Mouse (Mus musculus) embryonic facial prominence, embryonic 14.5 days (tissue): ENCODE data around the gene Rtn4ip1. TPM values are rescaled to one million over a fixed set of nuclear protein-coding genes. Genes with fewer than 3 reads are reported as not detected.
"Not testable (repeated sequence)": the region's sequence is repeated elsewhere in the genome, so short reads cannot be mapped to it uniquely, and the experiment has no call there.

Experiments
- ATAC-seq: fragments of 200-750 bp; cut with Nextera tagmentation; 2 replicates; pipeline ENCODE4 v1.8.0; 2017; ENCODE audit warnings: low read depth, moderate number of reproducible peaks, moderate TSS enrichment
- DNase-seq: peaks from one replicate; pipeline ENCODE4 v3.0.0-alpha.2; 2015; ENCODE audit warnings: low spot score
- H3K27ac ChIP-seq: fragments of 300-500 bp; sonication (generic); replicated peaks from 2 replicates; pipeline ENCODE4 v1.5.1; 2014; ENCODE audit warnings: low read depth, mild to moderate bottlenecking, low read length, moderate library complexity
- H3K27me3 ChIP-seq: fragments of 300-500 bp; sonication (generic); replicated peaks from 2 replicates; pipeline ENCODE4 v1.6.1; 2014; ENCODE audit warnings: low read length; ENCODE audit not compliant: control insufficient read depth, insufficient read depth
- H3K36me3 ChIP-seq: fragments of 300-500 bp; sonication (generic); 2 replicates; pipeline ENCODE4 v1.6.1; 2014; ENCODE audit warnings: low read length, mixed read lengths; ENCODE audit not compliant: control insufficient read depth, insufficient read depth
- H3K4me1 ChIP-seq: fragments of 300-500 bp; sonication (generic); 2 replicates; pipeline ENCODE4 v1.6.1; 2014; ENCODE audit warnings: antibody characterized with exemption, low read length; ENCODE audit not compliant: control insufficient read depth, insufficient read depth
- H3K4me2 ChIP-seq: fragments of 300-500 bp; sonication (generic); 2 replicates; pipeline ENCODE4 v1.6.1; 2014; ENCODE audit warnings: low read depth, mild to moderate bottlenecking, low read length, moderate library complexity, mixed read lengths
- H3K4me3 ChIP-seq: fragments of 300-500 bp; sonication (generic); 2 replicates; pipeline ENCODE4 v1.5.1; 2014; ENCODE audit warnings: low read depth, mild to moderate bottlenecking, low read length
- H3K9ac ChIP-seq: fragments of 300-500 bp; sonication (generic); 2 replicates; pipeline ENCODE4 v1.6.1; 2014; ENCODE audit warnings: low read depth, mild to moderate bottlenecking, low read length, moderate library complexity, mixed read lengths
- H3K9me3 ChIP-seq: fragments of 300-500 bp; sonication (generic); 2 replicates; pipeline ENCODE4 v1.6.1; 2016; ENCODE audit warnings: low read length; ENCODE audit not compliant: control insufficient read depth
- WGBS: fragments of 180-500 bp; shearing (Covaris S2); extraction: QIAGEN DNeasy Blood & Tissue Kit; methylation state at CpG from one replicate; pipeline ENCODE4 v1.1.7; 2014; 5-methylcytosine and 5-hydroxymethylcytosine counted together
- polyA plus RNA-seq: library from polyadenylated mRNA; unstranded; fragments of >200 nt; fragmentation: Nextera tagmentation; extraction: Ambion mirVana; gene quantifications from 2 replicates; pipeline ENCODE4 v1.2.1, GENCODE M21; 2014

Gene Rtn4ip1
- polyA plus RNA-seq, 1 experiment from 2014 or later, result 12.4 TPM

GRCm38 (mm10) chr10:43918696-43919608 is 17.3 kb downstream of the Rtn4ip1 start:
- Histone ChIP-seq H3K36me3 (peaks cover 6% of the 10 kb centered on the region; the same call in 1 of the 2 replicates), H3K4me3 (no peak overlapping the region), H3K9ac (no peak overlapping the region), H3K27me3 (no peaks in the 10 kb centered on the region), H3K4me2 (no peak overlapping the region), H3K9me3 (no peaks in the 10 kb centered on the region), H3K4me1 (no peaks in the 10 kb centered on the region), H3K27ac (no peak overlapping the region)
- 38% methylated on average over 17 of the region's 17 CpGs for WGBS
- peak; percentile 79 for DNase-seq
- ATAC-seq, result 0 out of 2 replicates have a peak, but pooled peaks have one; percentile 39

- H3K36me3 ChIP-seq, result peaks cover 6% of the 10 kb centered on the region; the same call in 1 of the 2 replicates
Measured at GRCm38 (mm10) chr10:43923096-43923495, 21.5 kb downstream of the Rtn4ip1 start.

GRCm38 (mm10) chr10:43925776-43926175 is 24.2 kb downstream of the Rtn4ip1 start:
- not testable (repeated sequence) for H3K4me2 ChIP-seq, H3K4me1 ChIP-seq, ATAC-seq, DNase-seq, H3K9ac ChIP-seq, H3K36me3 ChIP-seq, H3K4me3 ChIP-seq, H3K27ac ChIP-seq, H3K27me3 ChIP-seq, H3K9me3 ChIP-seq
- 91% methylated on average over 8 of the region's 9 CpGs for WGBS

More at GRCm38 (mm10) chr10:43923096-43923495, 21.5 kb downstream of the Rtn4ip1 start:
- Histone ChIP-seq H3K27ac (no peak overlapping the region), H3K4me2 (no peak overlapping the region), H3K9ac (no peak overlapping the region), H3K4me1 (no peaks in the 10 kb centered on the region), H3K4me3 (no peak overlapping the region), H3K27me3 (no peaks in the 10 kb centered on the region), H3K9me3 (no peaks in the 10 kb centered on the region)
- DNase-seq (no peak), ATAC-seq (no peak)
- WGBS, result 92% methylated on average over 3 of the region's 3 CpGs

GRCm38 (mm10) chr10:43927736-43928135 is 26.1 kb downstream of the Rtn4ip1 start:
- 81% methylated on average over 8 of the region's 8 CpGs for WGBS
- Histone ChIP-seq H3K27me3 (no peaks in the 10 kb centered on the region), H3K4me2 (no peak overlapping the region), H3K4me3 (no peak overlapping the region), H3K36me3 (peaks cover 9% of the 10 kb centered on the region; the same call in 1 of the 2 replicates), H3K27ac (no peak overlapping the region), H3K4me1 (no peaks in the 10 kb centered on the region), H3K9ac (no peak overlapping the region), H3K9me3 (no peaks in the 10 kb centered on the region)
- no peak for ATAC-seq
- no peak for DNase-seq

GRCm38 (mm10) chr10:43928596-43928995 is 27.0 kb downstream of the Rtn4ip1 start:
- Histone ChIP-seq H3K4me3 (no peak overlapping the region), H3K4me1 (no peaks in the 10 kb centered on the region), H3K36me3 (0 out of 2 replicates have a peak, but pooled peaks cover 6% of the 10 kb centered on the region), H3K27me3 (no peaks in the 10 kb centered on the region), H3K27ac (no peak overlapping the region), H3K4me2 (no peak overlapping the region), H3K9me3 (no peaks in the 10 kb centered on the region), H3K9ac (no peak overlapping the region)
- no peak for ATAC-seq
- WGBS, result 69% methylated on average over 5 of the region's 5 CpGs
- DNase-seq, result no peak

GRCm38 (mm10) chr10:43939136-43939662 is 37.6 kb downstream of the Rtn4ip1 start:
- ATAC-seq, result no peak
- Histone ChIP-seq H3K36me3 (no peaks in the 10 kb centered on the region), H3K9ac (no peak overlapping the region), H3K4me2 (no peak overlapping the region), H3K4me3 (no peak overlapping the region), H3K9me3 (no peaks in the 10 kb centered on the region), H3K4me1 (no peaks in the 10 kb centered on the region), H3K27ac (no peak overlapping the region), H3K27me3 (no peaks in the 10 kb centered on the region)
- no peak for DNase-seq
- 71% methylated on average over 6 of the region's 6 CpGs for WGBS

GRCm38 (mm10) chr10:43943736-43944135 is 42.1 kb downstream of the Rtn4ip1 start:
- Histone ChIP-seq H3K9me3 (no peaks in the 10 kb centered on the region), H3K36me3 (no peaks in the 10 kb centered on the region), H3K4me2 (no peak overlapping the region), H3K27me3 (no peaks in the 10 kb centered on the region), H3K9ac (no peak overlapping the region), H3K4me1 (no peaks in the 10 kb centered on the region), H3K4me3 (no peak overlapping the region), H3K27ac (no peak overlapping the region)
- DNase-seq, result no peak
- WGBS, result 78% methylated on average over 4 of the region's 4 CpGs
- ATAC-seq, result no peak

GRCm38 (mm10) chr10:43945435-43945834 is 43.8 kb downstream of the Rtn4ip1 start:
- H3K9ac ChIP-seq, result no peak overlapping the region
- H3K27ac ChIP-seq, result no peak overlapping the region
- H3K27me3 ChIP-seq, result no peaks in the 10 kb centered on the region
- H3K4me1 ChIP-seq, result no peaks in the 10 kb centered on the region
- H3K4me2 ChIP-seq, result no peak overlapping the region
- H3K9me3 ChIP-seq, result no peaks in the 10 kb centered on the region
- no peaks in the 10 kb centered on the region for H3K36me3 ChIP-seq
- DNase-seq, result no peak
- ATAC-seq, result no peak
- 64% methylated on average over 4 of the region's 4 CpGs for WGBS
- no peak overlapping the region for H3K4me3 ChIP-seq
